Mouse (Mus musculus) forebrain, postnatal 0 days (tissue): ENCODE data around the gene Spg11. TPM values are rescaled to one million over a fixed set of nuclear protein-coding genes. Genes with fewer than 3 reads are reported as not detected.
"Not testable (repeated sequence)": the region's sequence is repeated elsewhere in the genome, so short reads cannot be mapped to it uniquely, and the experiment has no call there.

ENCODE experiments used
- ATAC-seq: fragments of 200-750 bp; cut with Nextera tagmentation; 2 replicates; pipeline ENCODE4 v1.8.0; 2017; ENCODE audit warnings: mild to moderate bottlenecking, moderate library complexity
- DNase-seq: peaks from one replicate; pipeline ENCODE4 v3.0.0-alpha.2; 2015
- H3K27ac ChIP-seq: fragments of 300-500 bp; sonication (generic); 2 replicates; pipeline ENCODE4 v1.5.1; 2014; ENCODE audit warnings: low read depth, mild to moderate bottlenecking, antibody characterized with exemption, low read length, moderate library complexity, mixed read lengths
- H3K27me3 ChIP-seq: fragments of 300-500 bp; sonication (generic); 2 replicates; pipeline ENCODE4 v1.6.1; 2014; ENCODE audit warnings: mild to moderate bottlenecking, low read length, mixed read lengths; ENCODE audit not compliant: insufficient read depth
- H3K36me3 ChIP-seq: fragments of 300-500 bp; sonication (generic); 2 replicates; pipeline ENCODE4 v1.6.1; 2014; ENCODE audit warnings: mild to moderate bottlenecking, moderate library complexity; ENCODE audit not compliant: insufficient read depth
- H3K4me1 ChIP-seq: fragments of 300-500 bp; sonication (generic); 2 replicates; pipeline ENCODE4 v1.6.1; 2014; ENCODE audit warnings: antibody characterized with exemption; ENCODE audit not compliant: insufficient read depth
- H3K4me2 ChIP-seq: fragments of 300-500 bp; sonication (generic); 2 replicates; pipeline ENCODE4 v1.6.1; 2014; ENCODE audit warnings: low read depth, mild to moderate bottlenecking, moderate library complexity
- H3K4me3 ChIP-seq: fragments of 300-500 bp; sonication (generic); 2 replicates; pipeline ENCODE4 v1.5.1; 2014; ENCODE audit warnings: low read depth, low read length, mixed read lengths
- H3K9ac ChIP-seq: fragments of 300-500 bp; sonication (generic); 2 replicates; pipeline ENCODE4 v1.6.1; 2014; ENCODE audit warnings: mild to moderate bottlenecking
- H3K9me3 ChIP-seq: fragments of 300-500 bp; sonication (generic); 2 replicates; pipeline ENCODE4 v1.6.1; 2016; ENCODE audit warnings: low read length
- CTCF ChIP-seq: sonication (generic); IDR thresholded peaks from 2 replicates; pipeline ENCODE4 v1.5.1; 2016; ENCODE audit warnings: antibody characterized with exemption, control low read depth, low read depth
- WGBS: fragments of 180-500 bp; shearing (Covaris S2); extraction: QIAGEN DNeasy Blood & Tissue Kit; methylation state at CpG from one replicate; pipeline ENCODE4 v1.1.7; 2014; 5-methylcytosine and 5-hydroxymethylcytosine counted together
- polyA plus RNA-seq: library from polyadenylated mRNA; unstranded; fragments of >200 nt; fragmentation: Nextera tagmentation; extraction: Ambion mirVana; gene quantifications from 2 replicates; pipeline ENCODE4 v1.2.1, GENCODE M21; 2015
- total RNA-seq: library from RNA; depleted of rRNA; stranded (reverse); fragments of >200 nt; gene quantifications from 2 replicates; pipeline ENCODE4 v1.2.3, GENCODE M21; 2014

Spg11 gene
- total and polyA plus RNA-seq, 2 experiments from 2014 or later = 4.5 to 22.7 TPM

GRCm38 (mm10) chr2:122127635-122128034, 9.4 kb upstream of the Spg11 start:
- DNase-seq (no peak), ATAC-seq (no peak)
- 94% methylated on average over 4 of the region's 4 CpGs for WGBS
- Histone ChIP-seq H3K27ac (no peak overlapping the region), H3K4me2 (no peak overlapping the region), H3K9ac (no peak overlapping the region), H3K9me3 (no peaks in the 10 kb centered on the region), H3K4me1 (no peaks in the 10 kb centered on the region), H3K27me3 (no peaks in the 10 kb centered on the region), H3K36me3 (no peaks in the 10 kb centered on the region), H3K4me3 (no peak overlapping the region)
- TF ChIP-seq CTCF = no peak

DNA sequence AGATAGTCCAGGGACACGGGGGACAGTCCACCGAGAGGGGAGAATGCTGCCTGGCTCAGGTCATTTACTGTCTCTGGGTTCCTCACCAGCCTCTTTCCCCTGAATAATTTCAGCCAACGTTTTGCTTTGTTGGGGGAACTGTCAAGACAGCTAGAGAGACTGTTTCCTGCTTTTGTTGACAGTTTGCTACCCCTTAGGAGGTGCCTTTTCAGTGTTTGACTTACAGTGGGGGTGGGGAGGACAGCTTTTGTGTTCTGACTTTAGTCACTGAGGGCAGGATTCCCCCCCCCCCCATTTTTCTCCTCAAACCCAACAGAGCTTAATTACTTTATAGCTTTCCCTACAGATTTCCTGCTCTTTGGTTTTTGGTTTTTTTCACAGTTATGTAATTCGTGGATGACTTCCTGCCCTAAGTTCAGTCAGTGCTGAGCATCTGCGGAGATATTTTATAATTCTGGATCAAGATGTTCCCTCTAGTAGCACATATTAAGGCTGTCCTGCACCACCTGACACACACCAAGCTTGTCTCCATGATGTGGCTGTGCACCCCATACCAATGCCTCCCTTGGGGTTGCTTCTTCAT, 8.7 kb upstream of the Spg11 start:
- WGBS = 45% methylated on average over 5 of the region's 5 CpGs

GRCm38 (mm10) chr2:122125680-122126572, 7.7 kb upstream of the Spg11 start:
- DNase-seq (no peak), ATAC-seq (no peak)
- no peaks in the 10 kb centered on the region for H3K36me3 ChIP-seq
- WGBS = 57% methylated on average over 12 of the region's 12 CpGs
- H3K4me1 ChIP-seq = no peaks in the 10 kb centered on the region
- H3K9me3 ChIP-seq = no peaks in the 10 kb centered on the region
- H3K27ac ChIP-seq = no peak overlapping the region
- H3K4me2 ChIP-seq = no peak overlapping the region
- H3K9ac ChIP-seq = no peak overlapping the region
- no peaks in the 10 kb centered on the region for H3K27me3 ChIP-seq
- H3K4me3 ChIP-seq = no peak overlapping the region
- no peak for TF ChIP-seq CTCF

More for the DNA sequence above, 8.7 kb upstream of the Spg11 start:
- H3K27ac ChIP-seq = no peak overlapping the region
- TF ChIP-seq CTCF = no peak
- H3K4me1 ChIP-seq = no peaks in the 10 kb centered on the region
- no peak overlapping the region for H3K4me3 ChIP-seq
- no peak overlapping the region for H3K4me2 ChIP-seq
- ATAC-seq (no peak), DNase-seq (no peak)
- no peak overlapping the region for H3K9ac ChIP-seq
- no peaks in the 10 kb centered on the region for H3K9me3 ChIP-seq
- no peaks in the 10 kb centered on the region for H3K36me3 ChIP-seq
- no peaks in the 10 kb centered on the region for H3K27me3 ChIP-seq

DNA sequence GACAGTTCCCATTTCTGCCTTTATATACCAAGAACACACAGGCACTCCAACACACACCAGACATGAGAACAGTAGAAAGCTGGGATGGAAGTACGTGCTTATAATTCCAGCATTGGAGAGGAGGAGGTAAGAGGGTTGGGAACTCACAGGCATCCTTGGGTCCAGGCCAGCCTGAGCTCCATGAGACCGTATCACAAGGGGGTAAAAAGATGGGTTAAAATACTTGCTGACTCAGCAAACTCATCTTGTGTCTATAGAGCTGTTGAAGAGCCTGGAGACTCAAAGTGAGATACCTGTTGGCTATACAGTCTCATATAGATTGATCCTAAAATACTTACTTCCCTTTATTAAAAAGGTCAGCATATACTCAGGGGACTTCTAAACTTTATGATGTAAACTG, 1.3 kb downstream of the Spg11 start:
- 90% methylated on average over 2 of the region's 2 CpGs for WGBS
- H3K4me3 ChIP-seq = no peak overlapping the region
- ATAC-seq (no peak), DNase-seq (no peak)
- no peaks in the 10 kb centered on the region for H3K27me3 ChIP-seq
- H3K4me2 ChIP-seq = peak overlapping the region; percentile 68; the same call in 1 of the 2 replicates
- no peak overlapping the region for H3K27ac ChIP-seq
- H3K36me3 ChIP-seq = peaks cover 16% of the 10 kb centered on the region
- H3K4me1 ChIP-seq = peaks cover 7% of the 10 kb centered on the region
- TF ChIP-seq CTCF = no peak
- no peaks in the 10 kb centered on the region for H3K9me3 ChIP-seq
- H3K9ac ChIP-seq = no peak overlapping the region

DNA sequence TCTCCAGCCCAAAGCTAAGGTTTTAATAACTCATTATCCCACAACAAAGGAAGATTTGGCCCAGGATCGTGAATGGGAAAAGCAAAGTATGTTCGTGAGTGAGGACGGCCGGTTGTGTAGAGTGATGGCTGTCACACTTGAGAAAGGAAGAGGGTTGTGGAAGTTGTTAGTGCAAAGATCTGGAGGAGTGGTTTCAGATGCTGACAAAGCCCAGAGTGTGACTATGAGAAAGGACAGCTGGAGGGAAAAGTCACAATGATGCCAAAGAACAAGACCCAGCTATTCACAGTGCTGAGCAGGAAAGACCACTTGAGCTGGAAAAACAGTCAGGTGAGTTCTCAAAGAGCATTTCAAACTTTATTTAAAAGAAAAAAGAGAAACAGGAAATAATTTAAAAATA, 8.5 kb downstream of the Spg11 start:
- no peak overlapping the region for H3K4me3 ChIP-seq
- TF ChIP-seq CTCF = no peak
- no peak overlapping the region for H3K9ac ChIP-seq
- no peak for DNase-seq
- no peak overlapping the region for H3K4me2 ChIP-seq
- peaks cover 56% of the 10 kb centered on the region for H3K36me3 ChIP-seq
- no peak overlapping the region for H3K27ac ChIP-seq
- H3K4me1 ChIP-seq = no peaks in the 10 kb centered on the region
- 72% methylated on average over 4 of the region's 4 CpGs for WGBS
- no peaks in the 10 kb centered on the region for H3K9me3 ChIP-seq
- no peak for ATAC-seq
- no peaks in the 10 kb centered on the region for H3K27me3 ChIP-seq

DNA sequence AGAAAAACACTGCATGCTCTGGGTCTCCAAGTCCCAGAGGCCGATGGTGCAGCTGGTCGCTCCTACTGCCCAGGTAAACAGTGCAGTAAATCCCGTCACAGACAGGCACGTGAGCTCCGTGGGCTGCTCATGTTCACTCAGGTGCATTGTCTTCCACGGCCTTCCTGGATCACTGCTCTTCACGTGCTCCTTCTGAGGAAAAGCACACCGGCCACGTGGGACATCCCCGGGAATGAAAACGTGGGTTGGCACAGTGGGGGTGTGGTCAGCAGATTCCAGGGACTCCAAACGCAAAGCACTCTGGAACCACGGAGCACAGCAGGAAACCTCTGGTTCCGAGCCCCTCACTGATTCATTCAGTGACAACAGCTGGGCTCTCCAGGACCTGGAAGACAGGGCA, 10.1 kb downstream of the Spg11 start:
- peaks cover 46% of the 10 kb centered on the region for H3K36me3 ChIP-seq
- H3K9ac ChIP-seq = no peak overlapping the region
- ATAC-seq = no peak
- H3K4me3 ChIP-seq = no peak overlapping the region
- no peak overlapping the region for H3K4me2 ChIP-seq
- 84% methylated on average over 14 of the region's 14 CpGs for WGBS
- no peaks in the 10 kb centered on the region for H3K4me1 ChIP-seq
- H3K27ac ChIP-seq = no peak overlapping the region
- no peak for TF ChIP-seq CTCF
- no peak for DNase-seq
- no peaks in the 10 kb centered on the region for H3K27me3 ChIP-seq
- H3K9me3 ChIP-seq = no peaks in the 10 kb centered on the region

GRCm38 (mm10) chr2:122102070-122102469, 16.1 kb downstream of the Spg11 start:
- TF ChIP-seq CTCF = no peak
- Histone ChIP-seq H3K4me1 (no peaks in the 10 kb centered on the region), H3K27me3 (no peaks in the 10 kb centered on the region), H3K9ac (no peak overlapping the region), H3K4me2 (no peak overlapping the region), H3K4me3 (no peak overlapping the region), H3K9me3 (no peaks in the 10 kb centered on the region), H3K27ac (no peak overlapping the region), H3K36me3 (peaks cover 31% of the 10 kb centered on the region)
- ATAC-seq (no peak), DNase-seq (no peak)

GRCm38 (mm10) chr2:122097686-122098085, 20.5 kb downstream of the Spg11 start:
- not testable (repeated sequence) for H3K9ac ChIP-seq, H3K9me3 ChIP-seq, H3K27ac ChIP-seq, H3K4me2 ChIP-seq, ATAC-seq, H3K27me3 ChIP-seq, H3K4me1 ChIP-seq, H3K4me3 ChIP-seq, DNase-seq
- H3K36me3 ChIP-seq = peaks cover 57% of the 10 kb centered on the region
- WGBS = 85% methylated on average over 5 of the region's 5 CpGs
